Mouse (Mus musculus): ENCODE measurements around the gene Sdc3. TPM values are rescaled to one million over a fixed set of nuclear protein-coding genes. Genes with fewer than 3 reads are reported as not detected.

The Sdc3 gene
- polyA plus RNA-seq, 1 experiment from 2014 or later, result 76.9 TPM

DNA sequence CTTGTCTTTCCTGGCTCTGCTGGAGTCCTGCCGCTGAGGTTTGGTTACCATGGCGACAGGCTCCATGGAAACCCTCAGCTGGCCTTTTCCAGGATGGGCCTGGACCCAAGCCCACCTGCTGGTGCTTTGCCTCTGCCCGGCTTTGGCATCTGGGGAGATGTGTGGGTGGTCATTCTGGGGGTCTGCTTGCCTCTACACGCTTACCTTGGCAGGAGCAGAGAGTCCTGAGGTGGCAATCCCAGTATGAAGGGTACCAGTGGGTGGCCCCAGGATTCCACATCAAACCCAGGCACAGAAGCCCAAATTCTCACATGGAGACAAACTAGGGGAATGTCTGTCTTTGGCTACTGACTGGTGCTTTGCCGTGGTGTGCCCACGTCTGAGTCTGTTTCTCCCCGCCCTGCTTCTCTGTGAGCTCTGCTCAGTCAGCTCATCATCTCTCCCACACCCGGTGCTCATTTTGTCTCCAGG lies 73.6 kb downstream of the Sdc3 start:
- Histone ChIP-seq H3K4me1 (replicated peaks) (peaks cover 46% of the 10 kb centered on the region), H3K9ac (no peak overlapping the region), H3K36me3 (no peaks in the 10 kb centered on the region), H3K4me3 (no peak overlapping the region), H3K9me3 (no peaks in the 10 kb centered on the region), H3K4me2 (no peak overlapping the region), H3K27ac (replicated peaks) (peak overlapping the region; percentile 72), H3K27me3 (peaks cover 84% of the 10 kb centered on the region)
- 8% methylated on average over 8 of the region's 8 CpGs for WGBS
- ATAC-seq (ENCODE audit: low read depth), result peak; percentile 49

DNA sequence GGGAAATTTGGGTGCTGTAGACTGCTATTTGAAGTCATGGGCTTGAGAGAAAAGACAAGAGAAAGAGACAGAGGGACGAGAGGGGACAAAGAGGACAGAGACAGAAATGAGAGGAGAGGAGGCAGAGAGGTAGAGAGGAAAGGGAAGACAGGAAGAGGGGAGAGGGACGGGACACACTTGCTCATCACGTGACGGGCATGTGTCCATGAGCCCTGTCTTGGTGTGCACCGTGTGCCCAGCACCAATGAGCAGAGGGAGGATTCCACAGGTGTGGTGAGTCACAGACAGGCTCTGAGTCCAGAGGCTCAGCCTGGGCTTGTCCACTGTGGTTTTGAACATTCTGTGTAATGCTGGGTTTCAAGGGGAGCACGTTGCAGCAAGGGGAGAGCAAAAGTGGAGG lies 75.6 kb downstream of the Sdc3 start:
- 79% methylated on average over 6 of the region's 6 CpGs for WGBS
- H3K4me1 ChIP-seq (replicated peaks), result peaks cover 42% of the 10 kb centered on the region
- H3K4me3 ChIP-seq, result no peak overlapping the region
- H3K4me2 ChIP-seq, result no peak overlapping the region
- H3K9me3 ChIP-seq, result no peaks in the 10 kb centered on the region
- no peaks in the 10 kb centered on the region for H3K36me3 ChIP-seq
- ATAC-seq (ENCODE audit: low read depth), result no peak
- no peak overlapping the region for H3K9ac ChIP-seq
- peaks cover 75% of the 10 kb centered on the region for H3K27me3 ChIP-seq
- H3K27ac ChIP-seq (replicated peaks), result no peak overlapping the region

GRCm38 (mm10) chr4:130868803-130869202 lies 76.5 kb downstream of the Sdc3 start:
- 60% methylated on average over 5 of the region's 5 CpGs for WGBS
- Histone ChIP-seq H3K36me3 (no peaks in the 10 kb centered on the region), H3K4me3 (no peak overlapping the region), H3K27me3 (peaks cover 69% of the 10 kb centered on the region), H3K27ac (replicated peaks) (no peak overlapping the region), H3K9me3 (no peaks in the 10 kb centered on the region), H3K9ac (no peak overlapping the region), H3K4me1 (replicated peaks) (peaks cover 47% of the 10 kb centered on the region), H3K4me2 (no peak overlapping the region)
- no peak for ATAC-seq (ENCODE audit: low read depth)

- 28% methylated on average over 11 of the region's 11 CpGs for WGBS
- no peak overlapping the region for H3K9ac ChIP-seq
- peaks cover 69% of the 10 kb centered on the region for H3K27me3 ChIP-seq
- peaks cover 44% of the 10 kb centered on the region for H3K4me1 ChIP-seq (replicated peaks)
- H3K36me3 ChIP-seq, result no peaks in the 10 kb centered on the region
- peak overlapping the region; percentile 46 for H3K27ac ChIP-seq (replicated peaks)
- no peaks in the 10 kb centered on the region for H3K9me3 ChIP-seq
- H3K4me2 ChIP-seq, result no peak overlapping the region
- H3K4me3 ChIP-seq, result no peak overlapping the region
- no peak for ATAC-seq (ENCODE audit: low read depth)
Measured at GRCm38 (mm10) chr4:130872414-130872813, 80.1 kb downstream of the Sdc3 start.

DNA sequence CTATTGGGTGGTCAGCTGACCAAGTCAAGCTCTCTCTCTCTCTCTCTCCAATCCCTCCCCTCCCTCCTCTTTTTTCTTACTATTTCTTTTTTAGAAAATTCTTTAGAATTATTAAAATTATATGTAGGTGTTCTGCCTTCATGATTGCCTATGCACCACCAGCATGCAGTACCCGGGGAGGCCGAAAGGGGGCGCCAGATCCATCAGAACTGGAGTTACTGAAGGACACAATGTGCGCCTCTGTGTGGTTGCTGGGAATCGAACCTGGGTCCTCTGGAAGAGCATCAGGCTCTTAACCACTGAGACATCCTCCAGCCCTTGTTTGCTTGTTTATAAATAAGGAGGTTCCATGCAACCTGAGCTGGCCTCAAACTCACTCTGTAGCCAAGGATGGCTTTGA lies 81.1 kb downstream of the Sdc3 start:
- no peak for ATAC-seq (ENCODE audit: low read depth)
- peaks cover 60% of the 10 kb centered on the region for H3K27me3 ChIP-seq
- 84% methylated on average over 5 of the region's 5 CpGs for WGBS

DNA sequence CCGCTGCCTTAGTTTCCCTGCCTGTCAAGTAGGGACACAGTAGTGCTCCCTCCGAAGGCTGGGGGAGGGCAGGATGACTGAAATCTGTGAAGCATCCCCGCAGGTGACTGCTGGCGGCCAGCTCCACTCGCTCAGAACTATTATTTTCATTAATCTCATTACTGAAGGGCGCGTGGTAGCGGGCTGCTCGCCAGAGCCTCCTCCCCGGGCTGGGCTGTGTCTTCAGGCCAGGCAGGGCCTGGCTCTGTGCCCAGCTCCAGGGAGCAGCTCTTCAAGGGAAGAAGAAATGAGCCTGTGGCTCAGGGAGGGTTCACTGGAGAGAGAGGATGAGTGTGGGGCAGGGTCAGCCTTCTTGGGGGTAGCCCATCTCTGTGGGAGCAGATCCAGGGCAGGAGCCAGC lies 82.3 kb downstream of the Sdc3 start:
- ATAC-seq (ENCODE audit: low read depth), result peak; percentile 34; the same call in 1 of the 2 replicates
- H3K4me2 ChIP-seq, result no peak overlapping the region

More for the DNA sequence above, 81.1 kb downstream of the Sdc3 start:
- Histone ChIP-seq H3K4me3 (no peak overlapping the region), H3K36me3 (no peaks in the 10 kb centered on the region), H3K27ac (replicated peaks) (no peak overlapping the region), H3K9ac (no peak overlapping the region), H3K4me2 (no peak overlapping the region), H3K9me3 (no peaks in the 10 kb centered on the region), H3K4me1 (replicated peaks) (peaks cover 52% of the 10 kb centered on the region)

More for the DNA sequence above, 82.3 kb downstream of the Sdc3 start:
- H3K9me3 ChIP-seq, result no peaks in the 10 kb centered on the region
- H3K4me1 ChIP-seq (replicated peaks), result peaks cover 62% of the 10 kb centered on the region
- H3K4me3 ChIP-seq, result no peak overlapping the region
- peak overlapping the region; percentile 64 for H3K27ac ChIP-seq (replicated peaks)
- peaks cover 56% of the 10 kb centered on the region for H3K27me3 ChIP-seq
- no peaks in the 10 kb centered on the region for H3K36me3 ChIP-seq
- no peak overlapping the region for H3K9ac ChIP-seq
- WGBS, result 17% methylated on average over 10 of the region's 10 CpGs

Other genes starting within 250 kb of the Sdc3 start
- gene Nkain1, start 218.4 kb upstream of the Sdc3 start, polyA plus RNA-seq (2015; fragmentation: Nextera tagmentation; extraction: Ambion mirVana), result 10.6 and 11.8 TPM in 2 replicates
- gene Pum1, start 129.2 kb upstream of the Sdc3 start, polyA plus RNA-seq (2015; fragmentation: Nextera tagmentation; extraction: Ambion mirVana), result 86.3 and 100 TPM in 2 replicates
- gene Laptm5, start 120.6 kb downstream of the Sdc3 start, polyA plus RNA-seq (2015; fragmentation: Nextera tagmentation; extraction: Ambion mirVana), result 31.6 and 31.7 TPM in 2 replicates
- gene Matn1, start 151.8 kb downstream of the Sdc3 start, polyA plus RNA-seq (2015; fragmentation: Nextera tagmentation; extraction: Ambion mirVana), result 4.2 and 4.6 TPM in 2 replicates